Mouse (Mus musculus) stomach, postnatal 0 days (tissue): ENCODE measurements around the gene Ccer2.

ENCODE experiments used
- CTCF ChIP-seq: IDR thresholded peaks from 2 replicates; pipeline ENCODE4 v1.5.1; 2016; ENCODE audit warnings: antibody characterized with exemption, low read depth, mild to moderate bottlenecking, moderate library complexity
- EP300 ChIP-seq: optimal IDR thresholded peaks from 2 replicates; pipeline ENCODE3; 2016; ENCODE audit warnings: antibody characterized with exemption

DNA sequence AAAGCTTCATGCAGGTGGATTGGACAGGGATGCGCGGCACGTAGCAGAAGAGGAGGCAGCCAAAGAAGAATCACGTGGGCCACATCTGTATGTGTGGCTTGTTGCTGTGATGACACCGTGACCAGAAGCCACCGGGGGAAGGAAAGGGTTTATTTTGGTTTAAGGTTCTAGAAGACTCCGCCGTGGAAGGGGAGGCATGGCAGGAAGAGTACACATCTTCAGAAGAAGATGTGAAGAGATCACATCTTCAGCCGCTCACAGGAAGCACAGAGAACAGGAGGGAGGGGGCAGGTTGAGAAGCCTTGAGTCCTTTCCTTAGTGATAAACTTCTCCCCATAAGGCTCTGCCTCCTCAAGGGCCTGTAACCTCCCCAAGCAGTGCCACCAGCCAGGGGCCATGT lies 44.0 kb downstream of the Ccer2 start:
- no peak for TF ChIP-seq CTCF
- TF ChIP-seq EP300 = no peak
